Comparison of ENCODE assay signal across 18 mouse cellular contexts in genomic region chr1:37561955-37562354, GRCm38 (mm10). TPM values are rescaled to one million over a fixed set of nuclear protein-coding genes. Genes with fewer than 3 reads are reported as not detected.
DNase-seq lines count a peak whose midpoint lies in the region; TF ChIP-seq lines count a peak whose summit lies in the region.
"Had no signal": no experiment of that assay in that cellular context is flagged by ENCODE, and none has a peak within 500 bp of the region (broad histone marks: within the 10 kb centered on the region; RNA-seq: fewer than 3 reads in every experiment).

No protein-coding gene starts in this region.

- H3K4me3 ChIP-seq in bone marrow macrophage, adult 2 months (ENCODE audit: insufficient read depth, low read length) = no peak overlapping the region
- H3K4me3 ChIP-seq: forebrain, embryonic 10.5 days; hindbrain, embryonic 13.5 days; lung, embryonic 15.5 days had no signal

- TF ChIP-seq CTCF in bone marrow macrophage, adult 2 months (IDR thresholded peaks at IDR 0.05; ENCODE audit: low read depth, low read length) = no peak

- peak overlapping the region; percentile 36 for H3K27ac ChIP-seq in bone marrow macrophage, adult 2 months (ENCODE audit: insufficient read depth, low read depth, low read length)
- H3K27ac ChIP-seq: forebrain, embryonic 10.5 days; hindbrain, embryonic 13.5 days; lung, embryonic 15.5 days had no signal

- DNase-seq in layer of hippocampus, adult 9-11 months = peak; percentile 43
- DNase-seq in layer of hippocampus, adult 8-10 months (ENCODE audit: low spot score in 2 of 2) = no peak
- DNase-seq in A20 (ENCODE audit: low read depth, low spot score) = peak; percentile 47
- DNase-seq in monocyte, adult 2 months (ENCODE audit: low read depth in 1 of 2, low spot score in 2 of 2) = peak; percentile 25 to 56
- no peak for DNase-seq in embryo, embryonic 9.5 days (ENCODE audit: extremely low spot score)
- DNase-seq in adrenal gland, adult 18-20 months (ENCODE audit: low spot score in 2 of 2) = no peak
- DNase-seq: adrenal gland, postnatal 14 days; cerebellum, adult 11 months; cerebellum, postnatal 25 days; forebrain, postnatal 0 days; kidney, adult 9 months; kidney, postnatal 36 days; left cerebral cortex, postnatal 4 days; thymus, postnatal 14 days had no signal

- no peak for TF ChIP-seq POLR2A in bone marrow macrophage, adult 2 months (IDR thresholded peaks at IDR 0.05; ENCODE audit: borderline replicate concordance, low read depth, low read length)

- peaks cover 39% of the 10 kb centered on the region for H3K4me1 ChIP-seq in bone marrow macrophage, adult 2 months (ENCODE audit: control insufficient read depth, insufficient read depth, low read length)
- H3K4me1 ChIP-seq: forebrain, embryonic 10.5 days; lung, embryonic 15.5 days had no signal

RNA-seq across cellular contexts. Expression of gene Mgat4a, which starts 21.1 kb away (rescaled TPM):
- total RNA-seq in layer of hippocampus, adult 8-10 months (2022) = 10 to 100 TPM; 28.0 to 34.1 (median 31.2) TPM
- polyA plus RNA-seq in bone marrow macrophage, adult 2 months (2012; ENCODE audit: insufficient read depth, insufficient read length, missing spikeins) = 20.0 and 24.9 TPM in 2 replicates
- total RNA-seq in adrenal gland, adult 18-20 months (2021) = 1 to 10 TPM; 5.9 to 6.4 TPM

Comparison
In these comparisons a context has a peak if more than half of its experiments do, and no peak if none do; other contexts are left out.
1. DNase-seq: peak in layer of hippocampus, adult 9-11 months (single experiment), A20 (single experiment) and monocyte, adult 2 months (2 of 2); none in layer of hippocampus, adult 8-10 months (0 of 2), embryo, embryonic 9.5 days (single experiment) and adrenal gland, adult 18-20 months (0 of 2).